Mouse (Mus musculus): ENCODE measurements at regions not wholly inside any gene's neighbourhood (a gene's known extent, or its start where the extent isn't known, plus 50 kb on each side); places are given as distances from the start of the nearest gene placed in this dataset.
"Not testable (repeated sequence)": the region's sequence is repeated elsewhere in the genome, so short reads cannot be mapped to it uniquely, and the experiment has no call there.

DNA sequence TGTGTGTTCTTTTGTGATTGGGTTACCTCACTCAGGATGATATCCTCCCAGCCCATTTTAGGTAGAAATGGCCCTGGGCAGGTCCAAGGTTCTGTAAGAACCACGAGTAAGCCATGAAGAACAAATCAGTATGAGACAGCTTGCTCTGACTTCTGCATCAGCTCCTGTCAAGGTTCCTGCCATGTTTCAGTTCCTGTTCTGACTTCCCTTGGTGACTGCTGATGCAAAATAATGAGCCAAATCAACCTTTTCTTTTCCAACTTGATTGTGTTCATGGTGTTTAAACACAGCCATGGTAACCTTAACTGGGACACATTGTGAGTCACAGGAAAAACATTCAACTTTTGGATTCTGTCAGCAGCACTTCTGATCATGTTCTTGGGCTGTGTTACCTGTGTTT lies 667.4 kb upstream of the Igfbp7 start:
- 66% methylated on average over 1 of the region's 1 CpGs for whole genome bisulfite sequencing
- ATAC-seq (ENCODE audit: low FRiP score) = no peak

GRCm38 (mm10) chr5:78032554-78033250 lies 624.9 kb upstream of the Igfbp7 start:
- H3K4me2 ChIP-seq (replicated peaks) = no peak overlapping the region
- ATAC-seq (ENCODE audit: low FRiP score) = no peak
- H3K9ac ChIP-seq = no peak overlapping the region
- H3K27me3 ChIP-seq = no peaks in the 10 kb centered on the region
- no peak overlapping the region for H3K27ac ChIP-seq
- no peak overlapping the region for H3K4me3 ChIP-seq
- H3K4me1 ChIP-seq = no peaks in the 10 kb centered on the region
- 66% methylated on average over 4 of the region's 4 CpGs for WGBS
- H3K9me3 ChIP-seq (replicated peaks) = no peaks in the 10 kb centered on the region
- no peaks in the 10 kb centered on the region for H3K36me3 ChIP-seq

More for the DNA sequence above, 667.4 kb upstream of the Igfbp7 start:
- Histone ChIP-seq H3K4me2 (replicated peaks) (no peak overlapping the region), H3K27me3 (no peaks in the 10 kb centered on the region), H3K9me3 (replicated peaks) (no peaks in the 10 kb centered on the region), H3K36me3 (no peaks in the 10 kb centered on the region), H3K9ac (no peak overlapping the region), H3K4me3 (no peak overlapping the region), H3K27ac (no peak overlapping the region), H3K4me1 (no peaks in the 10 kb centered on the region)

DNA sequence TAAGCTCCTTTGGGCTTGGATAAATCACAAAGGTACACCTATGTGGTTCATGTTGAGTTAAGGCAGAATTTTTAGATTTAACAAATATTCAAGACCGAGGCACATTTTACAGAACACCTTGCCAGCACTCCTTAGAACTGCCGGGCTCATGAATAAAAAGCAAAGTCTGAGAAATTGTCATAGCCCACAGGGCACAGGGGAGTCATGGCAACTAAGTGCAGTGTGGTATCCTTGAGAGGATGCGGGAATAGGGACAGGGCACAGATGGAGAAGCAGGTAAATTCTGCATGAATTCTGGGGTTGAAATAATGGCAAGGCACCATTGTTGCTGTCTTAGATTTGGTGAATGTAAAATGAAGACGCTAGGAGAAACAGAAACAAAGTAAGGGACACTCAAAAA lies 609.7 kb upstream of the Igfbp7 start:
- Histone ChIP-seq H3K4me3 (no peak overlapping the region), H3K4me2 (replicated peaks) (no peak overlapping the region), H3K9ac (no peak overlapping the region), H3K4me1 (no peaks in the 10 kb centered on the region), H3K27me3 (no peaks in the 10 kb centered on the region), H3K36me3 (no peaks in the 10 kb centered on the region), H3K9me3 (replicated peaks) (no peaks in the 10 kb centered on the region), H3K27ac (no peak overlapping the region)
- WGBS = 83% methylated on average over 4 of the region's 4 CpGs
- no peak for ATAC-seq (ENCODE audit: low FRiP score)

DNA sequence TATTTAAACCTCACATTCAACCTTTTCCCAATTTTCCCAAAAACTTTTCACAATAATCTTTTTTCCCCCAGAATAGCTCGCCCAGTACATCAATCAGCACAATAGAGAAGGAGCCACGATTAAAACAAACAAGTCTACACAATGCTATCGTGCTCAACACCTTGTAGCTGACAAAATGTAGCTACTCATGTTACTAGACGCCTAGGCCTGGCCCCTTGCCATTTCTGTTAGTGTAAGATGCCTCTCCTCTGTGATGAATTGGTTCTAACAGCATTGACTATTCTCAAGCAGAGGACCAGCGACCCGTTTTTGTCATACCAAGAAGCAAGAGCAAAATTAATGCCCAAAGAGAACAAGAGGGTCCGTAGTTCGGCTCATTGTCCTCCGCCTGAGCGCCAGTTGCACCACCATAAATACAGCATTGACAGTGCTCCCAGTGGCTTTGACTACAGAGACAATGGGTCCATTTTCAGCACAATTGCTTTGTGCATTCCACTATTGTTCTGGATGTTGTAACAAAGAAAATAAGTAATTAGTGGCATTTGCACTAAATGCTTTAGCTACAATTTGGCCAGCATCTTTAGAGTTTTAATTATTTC lies 578.7 kb upstream of the Igfbp7 start:
- Histone ChIP-seq H3K36me3 (no peaks in the 10 kb centered on the region), H3K27me3 (no peaks in the 10 kb centered on the region), H3K4me2 (replicated peaks) (no peak overlapping the region), H3K4me3 (no peak overlapping the region), H3K9me3 (replicated peaks) (no peaks in the 10 kb centered on the region), H3K27ac (no peak overlapping the region), H3K4me1 (no peaks in the 10 kb centered on the region), H3K9ac (no peak overlapping the region)
- ATAC-seq (ENCODE audit: low FRiP score) = peak; percentile 52; the same call in 1 of the 2 replicates
- 52% methylated on average over 10 of the region's 10 CpGs for WGBS

- no peaks in the 10 kb centered on the region for H3K36me3 ChIP-seq
- no peak overlapping the region for H3K4me3 ChIP-seq
- H3K4me1 ChIP-seq = no peaks in the 10 kb centered on the region
- no peak overlapping the region for H3K4me2 ChIP-seq (replicated peaks)
- no peak overlapping the region for H3K27ac ChIP-seq
- H3K9me3 ChIP-seq (replicated peaks) = no peaks in the 10 kb centered on the region
- WGBS = 47% methylated on average over 1 of the region's 1 CpGs
- ATAC-seq (ENCODE audit: low FRiP score) = no peak
- H3K27me3 ChIP-seq = no peaks in the 10 kb centered on the region
- H3K9ac ChIP-seq = no peak overlapping the region
Measured at GRCm38 (mm10) chr5:77985269-77985668, 577.4 kb upstream of the Igfbp7 start.

- not testable (repeated sequence) for H3K4me1 ChIP-seq; H3K27ac ChIP-seq; H3K4me3 ChIP-seq; H3K4me2 ChIP-seq (replicated peaks); H3K27me3 ChIP-seq; H3K36me3 ChIP-seq; H3K9me3 ChIP-seq (replicated peaks); H3K9ac ChIP-seq; ATAC-seq (ENCODE audit: low FRiP score)
- 83% methylated on average over 4 of the region's 4 CpGs for WGBS
Measured at GRCm38 (mm10) chr5:77940021-77940420, 532.2 kb upstream of the Igfbp7 start.

DNA sequence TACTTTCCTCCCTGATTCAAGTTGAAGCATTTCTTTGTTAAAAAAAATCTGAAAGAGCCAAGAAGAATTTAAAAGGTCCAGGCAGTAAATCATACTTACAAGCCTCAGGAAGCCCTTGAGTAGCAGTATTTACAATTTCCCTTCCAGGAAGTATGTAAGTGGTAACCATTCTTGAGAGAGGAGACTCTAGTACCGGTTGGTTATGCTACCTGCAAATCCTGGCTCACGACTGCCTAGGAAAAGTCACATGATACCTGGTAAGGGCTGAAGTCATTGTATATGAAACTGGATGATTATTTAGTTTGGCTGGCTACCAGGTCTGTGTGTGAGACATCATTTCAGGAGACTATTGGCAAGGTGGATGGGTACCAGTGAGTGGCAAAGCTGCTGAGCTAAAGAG lies 524.0 kb upstream of the Igfbp7 start:
- no peaks in the 10 kb centered on the region for H3K36me3 ChIP-seq
- H3K27ac ChIP-seq = no peak overlapping the region
- no peaks in the 10 kb centered on the region for H3K4me1 ChIP-seq
- H3K9me3 ChIP-seq (replicated peaks) = no peaks in the 10 kb centered on the region
- WGBS = 77% methylated on average over 2 of the region's 2 CpGs
- no peak overlapping the region for H3K4me2 ChIP-seq (replicated peaks)
- no peaks in the 10 kb centered on the region for H3K27me3 ChIP-seq
- no peak overlapping the region for H3K4me3 ChIP-seq
- no peak for ATAC-seq (ENCODE audit: low FRiP score)
- no peak overlapping the region for H3K9ac ChIP-seq

DNA sequence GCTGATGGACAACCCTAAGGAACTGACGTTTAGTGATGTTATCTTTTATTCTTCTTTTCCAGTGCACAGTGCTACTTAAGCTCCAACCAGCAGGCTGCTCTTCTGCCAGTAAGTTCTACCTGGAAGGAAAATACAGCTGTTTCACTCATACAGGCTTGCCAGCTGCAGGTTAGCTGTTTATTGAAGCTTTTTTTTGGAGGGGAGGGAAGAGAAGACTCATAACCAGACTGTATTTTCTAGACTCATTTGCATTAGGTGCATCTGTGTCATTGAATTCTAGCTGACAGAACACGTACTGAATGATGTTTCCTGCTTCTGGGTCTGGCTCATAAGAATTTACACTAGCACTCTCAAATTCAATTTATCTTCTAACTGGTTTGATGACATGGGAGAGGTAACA lies 513.3 kb upstream of the Igfbp7 start:
- Histone ChIP-seq H3K4me2 (replicated peaks) (no peak overlapping the region), H3K4me1 (peaks cover 4% of the 10 kb centered on the region; the same call in 1 of the 2 replicates), H3K4me3 (no peak overlapping the region), H3K36me3 (no peaks in the 10 kb centered on the region), H3K27ac (no peak overlapping the region), H3K9me3 (replicated peaks) (no peaks in the 10 kb centered on the region), H3K27me3 (no peaks in the 10 kb centered on the region), H3K9ac (no peak overlapping the region)
- no peak for ATAC-seq (ENCODE audit: low FRiP score)
- 73% methylated on average over 2 of the region's 2 CpGs for WGBS

DNA sequence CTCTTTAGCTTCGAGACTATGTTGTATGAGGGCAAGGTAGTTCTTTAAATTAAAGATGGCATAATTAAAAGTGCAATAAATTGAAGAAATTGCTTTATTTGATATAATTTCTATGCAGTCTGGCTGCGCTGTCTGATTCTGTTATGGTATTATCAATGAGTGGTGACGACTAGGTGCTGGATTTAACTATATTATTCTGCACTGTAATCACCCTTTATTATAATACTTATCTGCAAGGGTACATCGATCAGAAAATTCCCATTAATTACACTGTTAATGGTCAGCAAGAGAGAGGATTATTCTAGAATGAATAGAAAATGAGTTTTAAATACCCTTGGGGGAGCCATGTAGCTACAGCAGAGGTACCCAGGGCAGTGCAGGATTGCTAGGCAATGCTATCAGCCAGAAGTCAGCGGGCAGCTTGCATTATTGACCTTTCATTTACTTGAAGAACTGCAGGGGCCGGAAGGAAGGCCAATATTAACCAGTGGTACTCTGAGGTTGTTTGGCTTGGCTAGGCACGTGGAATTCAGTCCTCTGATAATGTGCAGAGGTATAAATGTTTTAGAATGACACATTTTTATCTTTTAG lies 509.3 kb upstream of the Igfbp7 start:
- no peaks in the 10 kb centered on the region for H3K36me3 ChIP-seq
- H3K4me3 ChIP-seq = no peak overlapping the region
- 55% methylated on average over 7 of the region's 7 CpGs for WGBS
- no peak overlapping the region for H3K9ac ChIP-seq
- H3K9me3 ChIP-seq (replicated peaks) = no peaks in the 10 kb centered on the region
- no peaks in the 10 kb centered on the region for H3K27me3 ChIP-seq
- no peak overlapping the region for H3K4me2 ChIP-seq (replicated peaks)
- ATAC-seq (ENCODE audit: low FRiP score) = peak; percentile 75
- H3K27ac ChIP-seq = 0 out of 2 replicates have a peak overlapping the region, but pooled peaks have one; percentile 17
- H3K4me1 ChIP-seq = peaks cover 5% of the 10 kb centered on the region; the same call in 1 of the 2 replicates

GRCm38 (mm10) chr5:77916375-77916774 lies 508.5 kb upstream of the Igfbp7 start:
- ATAC-seq (ENCODE audit: low FRiP score) = peak; percentile 72; the same call in 1 of the 2 replicates
- Histone ChIP-seq H3K36me3 (no peaks in the 10 kb centered on the region), H3K27ac (no peak overlapping the region; the same call in 1 of the 2 replicates), H3K27me3 (no peaks in the 10 kb centered on the region), H3K9ac (no peak overlapping the region), H3K4me1 (peaks cover 5% of the 10 kb centered on the region; the same call in 1 of the 2 replicates), H3K4me2 (replicated peaks) (no peak overlapping the region), H3K9me3 (replicated peaks) (no peaks in the 10 kb centered on the region), H3K4me3 (no peak overlapping the region)
- 36% methylated on average over 2 of the region's 2 CpGs for WGBS

GRCm38 (mm10) chr5:77909218-77909617 lies 501.4 kb upstream of the Igfbp7 start:
- H3K27ac ChIP-seq = no peak overlapping the region
- no peak overlapping the region for H3K4me2 ChIP-seq (replicated peaks)
- WGBS = 49% methylated on average over 6 of the region's 6 CpGs
- no peaks in the 10 kb centered on the region for H3K27me3 ChIP-seq
- no peaks in the 10 kb centered on the region for H3K36me3 ChIP-seq
- H3K9ac ChIP-seq = no peak overlapping the region
- ATAC-seq (ENCODE audit: low FRiP score) = no peak
- H3K4me3 ChIP-seq = no peak overlapping the region
- no peaks in the 10 kb centered on the region for H3K4me1 ChIP-seq
- H3K9me3 ChIP-seq (replicated peaks) = no peaks in the 10 kb centered on the region

GRCm38 (mm10) chr5:77892024-77892423 lies 484.2 kb upstream of the Igfbp7 start:
- not testable (repeated sequence) for H3K4me2 ChIP-seq (replicated peaks); H3K9ac ChIP-seq; H3K4me3 ChIP-seq; H3K36me3 ChIP-seq; H3K27me3 ChIP-seq; H3K4me1 ChIP-seq; H3K9me3 ChIP-seq (replicated peaks); H3K27ac ChIP-seq; ATAC-seq (ENCODE audit: low FRiP score)
- WGBS = 84% methylated on average over 2 of the region's 2 CpGs

- no peak overlapping the region for H3K4me3 ChIP-seq
- no peaks in the 10 kb centered on the region for H3K9me3 ChIP-seq (replicated peaks)
- no peaks in the 10 kb centered on the region for H3K27me3 ChIP-seq
- no peak for ATAC-seq (ENCODE audit: low FRiP score)
- no peak overlapping the region for H3K4me2 ChIP-seq (replicated peaks)
- 79% methylated on average over 9 of the region's 9 CpGs for WGBS
- H3K4me1 ChIP-seq = no peaks in the 10 kb centered on the region
- no peak overlapping the region for H3K27ac ChIP-seq
- H3K9ac ChIP-seq = no peak overlapping the region
- no peaks in the 10 kb centered on the region for H3K36me3 ChIP-seq
Measured at GRCm38 (mm10) chr5:77888534-77888933, 480.7 kb upstream of the Igfbp7 start.
